Comparison of ENCODE assay signal across 22 mouse cellular contexts in genomic region chr19:25654034-25654749, GRCm38 (mm10). TPM values are rescaled to one million over a fixed set of nuclear protein-coding genes. Genes with fewer than 3 reads are reported as not detected.
DNase-seq lines count a peak whose midpoint lies in the region; ATAC-seq lines count a peak whose summit lies in the region.
"Had no signal": no experiment of that assay in that cellular context is flagged by ENCODE, and none has a peak within 500 bp of the region (broad histone marks: within the 10 kb centered on the region; RNA-seq: fewer than 3 reads in every experiment).

No protein-coding gene starts in this region.

- no peak overlapping the region for H3K4me3 ChIP-seq in forebrain, embryonic 11.5 days (ENCODE audit: low read depth, low read length)
- no peak overlapping the region for H3K4me3 ChIP-seq in forebrain, embryonic 15.5 days
- no peak overlapping the region for H3K4me3 ChIP-seq in midbrain, embryonic 11.5 days (ENCODE audit: low read depth, low read length)
- no peak overlapping the region for H3K4me3 ChIP-seq in midbrain, embryonic 15.5 days
- H3K4me3 ChIP-seq in limb, embryonic 12.5 days (replicated peaks), result no peak overlapping the region
- no peak overlapping the region for H3K4me3 ChIP-seq in stomach, embryonic 16.5 days (replicated peaks; ENCODE audit: low read length)
- H3K4me3 ChIP-seq: heart, embryonic 12.5 days; hindbrain, embryonic 15.5 days; midbrain, embryonic 10.5 days had no signal

- H3K9me3 ChIP-seq in forebrain, embryonic 11.5 days (ENCODE audit: control insufficient read depth, low read length), result no peaks in the 10 kb centered on the region
- H3K9me3 ChIP-seq in forebrain, embryonic 15.5 days, result no peaks in the 10 kb centered on the region
- H3K9me3 ChIP-seq in midbrain, embryonic 11.5 days (ENCODE audit: control insufficient read depth, low read length), result no peaks in the 10 kb centered on the region
- H3K9me3 ChIP-seq in midbrain, embryonic 15.5 days, result no peaks in the 10 kb centered on the region
- H3K9me3 ChIP-seq in limb, embryonic 12.5 days, result no peaks in the 10 kb centered on the region
- no peaks in the 10 kb centered on the region for H3K9me3 ChIP-seq in stomach, embryonic 16.5 days (replicated peaks; ENCODE audit: control insufficient read depth, low read length)
- H3K9me3 ChIP-seq: heart, embryonic 12.5 days; hindbrain, embryonic 15.5 days; midbrain, embryonic 10.5 days had no signal

- peak; percentile 40 for DNase-seq in forebrain, embryonic 11.5 days (ENCODE audit: low spot score)
- DNase-seq in midbrain, embryonic 11.5 days (ENCODE audit: low spot score, missing footprints), result peak; percentile 66
- no peak for DNase-seq in ovary, postnatal 10 days (ENCODE audit: low spot score)
- DNase-seq in adrenal gland, postnatal 14 days, result no peak
- DNase-seq: B cell, adult 2 months; cerebellum, adult 11-12 months; kidney, postnatal 10 days; right cerebral cortex, postnatal 14 days; thymus, postnatal 25 days had no signal

- H3K27me3 ChIP-seq in forebrain, embryonic 11.5 days (ENCODE audit: control insufficient read depth, insufficient read depth, low read length), result no peaks in the 10 kb centered on the region
- no peaks in the 10 kb centered on the region for H3K27me3 ChIP-seq in forebrain, embryonic 15.5 days
- H3K27me3 ChIP-seq in midbrain, embryonic 11.5 days (ENCODE audit: control insufficient read depth, insufficient read depth, low read length), result no peaks in the 10 kb centered on the region
- no peaks in the 10 kb centered on the region for H3K27me3 ChIP-seq in midbrain, embryonic 15.5 days (replicated peaks)
- peaks cover 23% of the 10 kb centered on the region for H3K27me3 ChIP-seq in limb, embryonic 12.5 days
- peaks cover 8% of the 10 kb centered on the region; the same call in 1 of the 2 replicates for H3K27me3 ChIP-seq in stomach, embryonic 16.5 days (ENCODE audit: control insufficient read depth, insufficient read depth, low read length)
- H3K27me3 ChIP-seq: heart, embryonic 12.5 days; hindbrain, embryonic 15.5 days had no signal

- H3K9ac ChIP-seq in forebrain, embryonic 11.5 days (ENCODE audit: low read length), result no peak overlapping the region
- no peak overlapping the region for H3K9ac ChIP-seq in forebrain, embryonic 15.5 days (replicated peaks)
- H3K9ac ChIP-seq in midbrain, embryonic 11.5 days (ENCODE audit: low read length), result no peak overlapping the region
- no peak overlapping the region for H3K9ac ChIP-seq in midbrain, embryonic 15.5 days
- no peak overlapping the region for H3K9ac ChIP-seq in limb, embryonic 12.5 days (replicated peaks)
- peak overlapping the region; percentile 26; the same call in 1 of the 2 replicates for H3K9ac ChIP-seq in stomach, embryonic 16.5 days (ENCODE audit: low read length)
- H3K9ac ChIP-seq: heart, embryonic 12.5 days; hindbrain, embryonic 15.5 days had no signal

- WGBS in forebrain, embryonic 11.5 days, result 67% methylated on average over 12 of the region's 12 CpGs
- WGBS in forebrain, embryonic 15.5 days, result 72% methylated on average over 12 of the region's 12 CpGs
- 62% methylated on average over 12 of the region's 12 CpGs for WGBS in midbrain, embryonic 11.5 days
- WGBS in midbrain, embryonic 15.5 days, result 68% methylated on average over 12 of the region's 12 CpGs
- 16% methylated on average over 12 of the region's 12 CpGs for WGBS in limb, embryonic 12.5 days
- 33% methylated on average over 12 of the region's 12 CpGs for WGBS in stomach, embryonic 16.5 days

- H3K4me2 ChIP-seq in forebrain, embryonic 11.5 days (ENCODE audit: low read depth, low read length, severe bottlenecking), result no peak overlapping the region
- H3K4me2 ChIP-seq in forebrain, embryonic 15.5 days (replicated peaks), result no peak overlapping the region
- H3K4me2 ChIP-seq in midbrain, embryonic 11.5 days, result no peak overlapping the region
- no peak overlapping the region for H3K4me2 ChIP-seq in midbrain, embryonic 15.5 days
- peak overlapping the region; percentile 23; the same call in 1 of the 2 replicates for H3K4me2 ChIP-seq in limb, embryonic 12.5 days
- peak overlapping the region; percentile 1; the same call in 1 of the 2 replicates for H3K4me2 ChIP-seq in stomach, embryonic 16.5 days (ENCODE audit: low read depth, low read length)
- H3K4me2 ChIP-seq: heart, embryonic 12.5 days; hindbrain, embryonic 15.5 days had no signal

- H3K27ac ChIP-seq in forebrain, embryonic 11.5 days (ENCODE audit: low read depth, low read length), result no peak overlapping the region
- no peak overlapping the region for H3K27ac ChIP-seq in forebrain, embryonic 15.5 days (replicated peaks)
- H3K27ac ChIP-seq in midbrain, embryonic 11.5 days (ENCODE audit: low read depth, low read length), result no peak overlapping the region
- no peak overlapping the region for H3K27ac ChIP-seq in midbrain, embryonic 15.5 days
- H3K27ac ChIP-seq in limb, embryonic 12.5 days, result peak overlapping the region; percentile 64
- no peak overlapping the region; the same call in 1 of the 2 replicates for H3K27ac ChIP-seq in stomach, embryonic 16.5 days (ENCODE audit: low read length)
- H3K27ac ChIP-seq: hindbrain, embryonic 15.5 days; midbrain, embryonic 10.5 days had no signal

- no peaks in the 10 kb centered on the region for H3K36me3 ChIP-seq in forebrain, embryonic 11.5 days (ENCODE audit: control insufficient read depth, insufficient read depth, low read length)
- H3K36me3 ChIP-seq in forebrain, embryonic 15.5 days, result no peaks in the 10 kb centered on the region
- no peaks in the 10 kb centered on the region for H3K36me3 ChIP-seq in midbrain, embryonic 11.5 days (ENCODE audit: control insufficient read depth, insufficient read depth, low read length)
- no peaks in the 10 kb centered on the region for H3K36me3 ChIP-seq in midbrain, embryonic 15.5 days (replicated peaks)
- no peaks in the 10 kb centered on the region for H3K36me3 ChIP-seq in limb, embryonic 12.5 days
- H3K36me3 ChIP-seq in stomach, embryonic 16.5 days (ENCODE audit: control insufficient read depth, insufficient read depth, low read length), result no peaks in the 10 kb centered on the region
- H3K36me3 ChIP-seq: G1E; heart, embryonic 12.5 days; hindbrain, embryonic 15.5 days; midbrain, embryonic 10.5 days had no signal

- no peaks in the 10 kb centered on the region for H3K4me1 ChIP-seq in forebrain, embryonic 11.5 days (replicated peaks; ENCODE audit: control insufficient read depth, insufficient read depth, low read length)
- no peaks in the 10 kb centered on the region for H3K4me1 ChIP-seq in forebrain, embryonic 15.5 days
- H3K4me1 ChIP-seq in midbrain, embryonic 11.5 days (ENCODE audit: control insufficient read depth, insufficient read depth, low read length), result no peaks in the 10 kb centered on the region
- no peaks in the 10 kb centered on the region for H3K4me1 ChIP-seq in midbrain, embryonic 15.5 days
- peaks cover 16% of the 10 kb centered on the region for H3K4me1 ChIP-seq in limb, embryonic 12.5 days (replicated peaks)
- peaks cover 8% of the 10 kb centered on the region for H3K4me1 ChIP-seq in stomach, embryonic 16.5 days (ENCODE audit: control insufficient read depth, insufficient read depth, low read length)
- H3K4me1 ChIP-seq: heart, embryonic 12.5 days; hindbrain, embryonic 15.5 days had no signal

- no peak for ATAC-seq in forebrain, embryonic 11.5 days (replicated peaks; ENCODE audit: low FRiP score)
- ATAC-seq in forebrain, embryonic 15.5 days (replicated peaks), result no peak
- ATAC-seq in midbrain, embryonic 11.5 days (ENCODE audit: low FRiP score), result no peak
- ATAC-seq in midbrain, embryonic 15.5 days (replicated peaks), result no peak
- ATAC-seq in limb, embryonic 12.5 days (ENCODE audit: insufficient number of reproducible peaks, insufficient read depth, low FRiP score, low TSS enrichment, low read depth), result peak; percentile 88
- no peak for ATAC-seq in stomach, embryonic 16.5 days (ENCODE audit: insufficient read depth, low FRiP score)
- ATAC-seq: lung, postnatal 0 days had no signal

RNA-seq across cellular contexts. Expression of gene Dmrt2, which starts 18.0 kb away (rescaled TPM):
- polyA plus RNA-seq in forebrain, embryonic 11.5 days (2014; fragmentation: Nextera tagmentation; extraction: Ambion mirVana), result 0.41 and 0.48 TPM in 2 replicates
- 1.1 and 1.5 TPM in 2 replicates for polyA plus RNA-seq in forebrain, embryonic 15.5 days (2015; fragmentation: Nextera tagmentation; extraction: Ambion mirVana)
- 0.20 TPM in 1 of 2 replicates, not detected in the other for polyA plus RNA-seq in midbrain, embryonic 11.5 days (2014; fragmentation: Nextera tagmentation; extraction: Ambion mirVana)
- 0.06 TPM in 1 of 2 replicates, not detected in the other for polyA plus RNA-seq in midbrain, embryonic 15.5 days (2015; fragmentation: Nextera tagmentation; extraction: Ambion mirVana)
- 14.2 and 20.7 TPM in 2 replicates for polyA plus RNA-seq in limb, embryonic 12.5 days (2016; fragmentation: Nextera tagmentation; extraction: Ambion mirVana)
- polyA plus RNA-seq in stomach, embryonic 16.5 days (2015; fragmentation: Nextera tagmentation; extraction: Ambion mirVana), result 0.71 and 1.0 TPM in 2 replicates
- 8.7 and 9.7 TPM in 2 replicates for total RNA-seq in adrenal gland, postnatal 14 days (2021)
- total RNA-seq: G1E; neutrophil, adult 5-6 weeks had no signal
- polyA plus RNA-seq: G1E; hindbrain, embryonic 15.5 days had no signal

RNA-seq across cellular contexts. Expression of gene Dmrt3, which starts 44.1 kb away (rescaled TPM):
- polyA plus RNA-seq in forebrain, embryonic 11.5 days (2014; fragmentation: Nextera tagmentation; extraction: Ambion mirVana), result 21.8 and 23.8 TPM in 2 replicates
- polyA plus RNA-seq in forebrain, embryonic 15.5 days (2015; fragmentation: Nextera tagmentation; extraction: Ambion mirVana), result 3.1 and 5.5 TPM in 2 replicates
- polyA plus RNA-seq in midbrain, embryonic 11.5 days (2014; fragmentation: Nextera tagmentation; extraction: Ambion mirVana), result 0.43 and 1.3 TPM in 2 replicates
- 0.22 and 0.32 TPM in 2 replicates for polyA plus RNA-seq in midbrain, embryonic 15.5 days (2015; fragmentation: Nextera tagmentation; extraction: Ambion mirVana)
- 0.46 and 0.96 TPM in 2 replicates for polyA plus RNA-seq in limb, embryonic 12.5 days (2016; fragmentation: Nextera tagmentation; extraction: Ambion mirVana)
- polyA plus RNA-seq in stomach, embryonic 16.5 days (2015; fragmentation: Nextera tagmentation; extraction: Ambion mirVana), result 0.19 and 0.27 TPM in 2 replicates
- total RNA-seq in adrenal gland, postnatal 14 days (2021), result not detected in 2 replicates
- total RNA-seq: adrenal gland, postnatal 4 days; liver, adult 2 months had no signal
- polyA plus RNA-seq: frontal cortex, adult 2 months; G1E; heart, embryonic 12.5 days; liver, adult 2 months had no signal

Comparison
In these comparisons a context has a peak if more than half of its experiments do, and no peak if none do; other contexts are left out.
1. DNase-seq: peak in forebrain, embryonic 11.5 days (single experiment) and midbrain, embryonic 11.5 days (single experiment); none in ovary, postnatal 10 days (single experiment) and adrenal gland, postnatal 14 days (single experiment).
2. H3K4me2 ChIP-seq: peak in limb, embryonic 12.5 days (single experiment) and stomach, embryonic 16.5 days (single experiment); none in forebrain, embryonic 11.5 days (single experiment), forebrain, embryonic 15.5 days (single experiment), midbrain, embryonic 11.5 days (single experiment) and midbrain, embryonic 15.5 days (single experiment).